Mouse (Mus musculus) ES-E14 (cell line): ENCODE measurements around the gene Smarcd1.

Experiments used
- CHD2 ChIP-seq: IDR thresholded peaks from 2 replicates; pipeline ENCODE4 v1.6.1; 2014; ENCODE audit warnings: mild to moderate bottlenecking, low read depth, low read length, inconsistent platforms
- HCFC1 ChIP-seq: IDR thresholded peaks from 2 replicates; pipeline ENCODE4 v1.6.1; 2012; ENCODE audit warnings: low read length, inconsistent platforms, borderline replicate concordance; ENCODE audit not compliant: insufficient read depth
- MAFK ChIP-seq: IDR thresholded peaks from 2 replicates; pipeline ENCODE4 v1.6.1; 2014; ENCODE audit warnings: mild to moderate bottlenecking, low read depth, low read length, inconsistent platforms; ENCODE audit not compliant: insufficient read depth
- ZC3H11A ChIP-seq: IDR thresholded peaks from 2 replicates; pipeline ENCODE4 v1.6.1; 2012; ENCODE audit warnings: low read depth, mild to moderate bottlenecking, inconsistent platforms, low read length, borderline replicate concordance
- ZNF384 ChIP-seq: IDR thresholded peaks from 2 replicates; pipeline ENCODE4 v1.6.1; 2012; ENCODE audit warnings: low read depth, low read length, inconsistent platforms

- TF ChIP-seq HCFC1 (no peak), CHD2 (no peak), ZC3H11A (no peak), MAFK (no peak), ZNF384 (no peak)
These were observed 27.1 kb upstream of the Smarcd1 start for GRCm38 (mm10) chr15:99674866-99675265.
